Mouse (Mus musculus) cerebellum, adult 11 months (tissue): ENCODE data around the gene Zfp541.

Source experiments
- DNase-seq: peaks from one replicate; pipeline ENCODE4 v3.0.0; 2022

Gene Zfp541

GRCm38 (mm10) chr7:16061219-16062098, at the start of gene Zfp541:
Gene Zfp541, plus strand, starts transcription at chr7:16061814.
- no peak for DNase-seq

DNA sequence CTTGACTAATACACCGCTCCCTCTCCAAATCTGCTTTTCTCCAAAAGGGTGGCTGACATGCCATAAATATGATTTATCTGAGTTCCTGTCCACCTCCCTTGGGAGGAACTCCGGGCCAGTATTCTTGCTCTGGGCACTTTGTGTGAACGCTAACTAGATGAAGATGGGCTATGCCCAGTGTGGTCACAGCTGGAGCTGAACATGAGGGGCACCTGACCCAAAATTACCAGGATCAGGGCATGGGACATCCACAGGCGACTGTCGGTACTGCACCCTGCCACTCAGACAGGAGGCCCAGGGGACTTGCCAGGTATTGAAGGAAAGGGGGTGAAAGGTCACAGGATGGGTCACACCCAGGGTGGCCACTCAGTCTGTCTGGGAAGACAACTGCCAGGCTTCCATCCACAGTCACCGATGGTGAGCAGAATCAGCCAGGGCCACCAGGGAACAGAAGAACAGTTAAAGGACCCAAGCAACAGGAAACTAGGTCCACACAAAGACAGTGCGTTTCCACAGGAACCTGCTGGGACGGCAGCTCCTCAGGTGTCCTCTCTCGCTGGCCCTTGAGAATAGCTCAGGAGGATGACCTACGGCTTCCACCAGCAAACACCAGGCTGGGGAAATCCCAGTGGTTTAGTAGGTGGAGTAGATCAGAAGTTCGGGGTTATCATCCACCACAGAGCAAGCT, 48.9 kb upstream of the Zfp541 start:
- no peak for DNase-seq

GRCm38 (mm10) chr7:16013722-16014275, 47.8 kb upstream of the Zfp541 start:
- no peak for DNase-seq

- DNase-seq = peak; percentile 45
These were observed 47.0 kb upstream of the Zfp541 start for GRCm38 (mm10) chr7:16014521-16015175.

DNA sequence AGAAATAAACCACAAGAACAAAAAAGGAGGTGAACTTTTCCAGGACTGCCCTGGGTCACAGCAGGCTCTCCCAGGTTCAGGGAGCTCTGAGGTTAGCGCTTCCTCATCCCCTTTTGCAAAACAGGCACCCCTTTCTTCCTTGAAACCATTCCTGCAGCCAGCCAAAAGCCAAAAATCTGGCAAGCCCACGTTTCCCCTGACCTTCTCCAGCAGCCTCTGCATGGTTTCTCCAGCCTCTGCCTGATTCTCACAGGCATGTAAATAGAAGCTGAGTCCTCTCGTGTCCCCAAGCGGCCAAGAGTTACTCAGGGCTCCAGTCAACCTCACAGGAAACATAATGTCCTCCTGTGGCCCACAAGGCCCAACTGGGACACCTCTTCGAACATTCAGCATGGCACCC, 46.2 kb upstream of the Zfp541 start:
- no peak for DNase-seq

GRCm38 (mm10) chr7:16018016-16018810, 43.4 kb upstream of the Zfp541 start:
- no peak for DNase-seq

GRCm38 (mm10) chr7:16019256-16020094, 42.1 kb upstream of the Zfp541 start:
- DNase-seq = no peak

GRCm38 (mm10) chr7:16024603-16025222, 36.9 kb upstream of the Zfp541 start:
- no peak for DNase-seq

- no peak for DNase-seq
These were observed 33.3 kb upstream of the Zfp541 start for GRCm38 (mm10) chr7:16028102-16028927.

- no peak for DNase-seq
These were observed 30.5 kb upstream of the Zfp541 start for GRCm38 (mm10) chr7:16031072-16031471.

DNA sequence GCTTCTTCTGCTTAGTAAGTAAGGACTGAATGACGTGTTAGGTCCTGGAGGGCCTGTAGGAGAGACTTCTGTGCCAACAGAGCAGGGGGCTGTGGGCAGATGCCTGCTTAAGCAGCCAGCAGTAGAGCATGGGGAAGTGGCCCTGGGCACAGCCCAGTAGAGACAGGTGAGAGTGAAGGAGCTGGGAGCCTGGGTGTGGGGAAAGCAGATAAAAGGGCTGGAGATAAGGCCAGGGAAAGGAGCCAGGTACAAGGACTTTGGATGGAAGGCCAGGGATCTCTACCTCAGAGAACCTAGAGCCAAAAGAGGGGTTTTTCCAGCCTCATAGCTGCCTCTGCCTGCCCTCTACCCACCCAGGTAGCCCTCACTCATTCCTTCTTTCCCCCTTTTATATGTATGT, 28.6 kb upstream of the Zfp541 start:
- no peak for DNase-seq

DNA sequence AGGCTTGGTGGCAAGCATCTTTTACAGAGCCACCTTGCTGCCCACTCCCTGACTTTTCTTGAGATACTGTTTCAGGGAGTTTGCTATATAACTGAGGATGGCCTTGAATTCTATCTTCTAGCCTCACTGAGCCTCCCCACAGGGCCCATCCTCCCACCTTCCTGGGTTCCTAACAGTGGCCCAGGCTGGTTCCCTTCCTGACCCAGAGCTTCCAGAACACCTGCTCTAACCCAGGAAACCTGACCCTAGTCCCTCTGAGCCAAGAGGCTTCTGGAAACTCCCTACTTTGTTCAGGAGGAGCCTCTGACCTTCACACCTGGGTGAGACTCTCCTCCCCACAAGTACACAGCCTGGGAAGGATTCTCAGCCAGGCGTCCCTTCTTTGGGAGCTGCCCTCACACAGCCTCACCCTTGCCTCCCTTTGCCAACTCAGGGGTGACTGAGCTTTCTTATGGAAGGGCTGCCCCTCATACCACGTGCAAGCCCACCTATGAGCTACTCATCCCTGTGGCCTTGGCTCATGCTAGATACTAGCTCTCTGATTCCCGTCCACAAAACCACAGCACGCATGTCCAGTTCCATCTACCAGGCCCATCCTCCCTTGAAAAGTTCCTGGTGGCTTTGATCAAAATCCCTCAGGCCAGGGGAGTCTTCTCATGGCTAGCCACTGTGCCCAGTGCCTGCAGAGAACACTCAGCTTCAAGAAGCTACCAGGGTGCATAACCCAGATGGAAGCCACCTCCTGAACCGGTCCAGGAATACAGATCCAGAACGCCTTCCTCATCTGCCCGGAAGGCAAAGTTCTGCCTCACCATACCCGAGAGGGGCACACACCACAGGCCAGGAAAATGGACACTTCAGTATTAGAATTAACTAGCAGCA, 27.8 kb upstream of the Zfp541 start:
- no peak for DNase-seq

GRCm38 (mm10) chr7:16036972-16037371, 24.6 kb upstream of the Zfp541 start:
- no peak for DNase-seq

DNA sequence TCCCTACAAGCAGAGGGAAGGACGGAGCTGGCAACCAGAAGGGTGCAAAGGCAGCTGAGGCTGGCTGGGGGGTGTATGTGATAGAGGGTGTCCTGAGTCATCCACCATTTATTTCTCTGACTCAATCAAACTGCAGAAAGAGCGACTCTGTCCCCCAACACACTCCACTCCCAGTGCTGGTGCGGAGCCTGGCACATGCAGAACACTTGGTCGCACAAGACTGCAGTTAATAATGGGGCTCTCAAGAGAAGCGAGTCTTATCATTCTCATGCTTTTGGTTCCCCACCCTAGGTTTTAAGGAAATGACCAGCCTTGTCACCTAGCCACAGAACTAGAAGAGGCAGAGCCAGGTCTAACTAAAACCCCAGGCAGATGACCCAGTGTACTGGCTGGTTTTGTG, 22.3 kb upstream of the Zfp541 start:
- no peak for DNase-seq

GRCm38 (mm10) chr7:16041208-16041607, 20.4 kb upstream of the Zfp541 start:
- peak; percentile 48 for DNase-seq

DNA sequence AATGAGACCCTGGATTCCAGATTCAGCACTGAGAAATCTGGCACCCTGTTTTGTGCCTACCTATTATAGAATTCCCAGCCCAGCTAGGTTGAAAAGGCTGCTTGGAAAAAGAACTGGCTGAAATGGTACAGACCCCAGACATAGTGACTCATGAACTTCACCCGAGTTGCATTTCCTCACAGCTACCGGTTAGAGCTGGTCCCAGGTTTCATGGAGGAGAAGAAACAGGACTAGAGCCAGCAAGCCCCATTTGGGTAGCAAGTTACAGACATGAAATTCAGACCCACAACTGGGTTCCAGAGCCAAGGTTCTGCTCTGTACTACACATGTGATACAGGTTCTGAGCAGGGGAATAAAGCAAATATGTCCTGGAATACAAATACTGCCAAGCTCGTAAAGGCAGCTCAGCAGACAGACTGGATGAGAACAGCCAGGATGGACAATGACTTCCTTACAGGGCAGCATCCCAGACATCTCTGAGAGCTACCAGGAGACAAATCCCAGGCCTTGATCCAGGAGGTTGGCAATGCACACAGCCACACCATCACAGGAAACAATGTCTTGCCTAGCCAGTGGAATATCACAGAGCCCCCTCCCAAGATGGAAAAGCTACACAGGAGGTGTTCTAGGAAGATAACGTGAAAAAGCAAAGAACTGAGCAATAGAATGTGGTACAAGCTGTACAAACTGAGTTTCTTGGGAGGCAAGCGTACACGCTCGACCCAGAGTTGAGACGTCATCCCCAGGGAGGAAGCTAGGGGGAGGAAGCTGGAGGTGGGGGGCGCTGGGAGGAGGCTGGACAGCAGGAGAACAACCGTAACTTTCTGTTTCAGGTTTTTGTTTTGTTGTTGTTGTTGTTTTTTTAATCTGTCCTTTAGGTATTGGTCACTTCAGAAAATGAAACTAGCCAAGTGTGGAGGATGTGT, 18.5 kb upstream of the Zfp541 start:
- DNase-seq = no peak

GRCm38 (mm10) chr7:16043861-16044435, 17.7 kb upstream of the Zfp541 start:
- DNase-seq = no peak

DNA sequence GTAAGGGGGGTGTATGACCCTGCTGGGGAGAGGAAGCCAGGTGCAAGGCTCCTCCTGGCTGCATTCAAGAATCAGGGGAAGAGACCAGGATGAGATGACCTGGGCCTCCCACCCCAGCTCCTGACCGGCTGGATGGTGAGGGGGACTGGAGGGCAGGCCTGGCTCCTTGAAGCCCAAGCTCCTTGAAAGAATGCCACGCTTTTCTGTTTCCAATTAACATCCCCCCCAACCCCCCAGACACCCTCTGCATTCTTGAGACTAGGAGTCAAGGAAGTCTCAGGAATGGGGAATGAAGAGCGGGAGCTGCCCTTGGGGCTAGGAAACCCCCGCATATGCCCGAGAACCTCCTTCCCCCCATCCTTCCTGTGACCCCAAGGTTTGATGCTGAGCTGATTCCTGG, 17.1 kb upstream of the Zfp541 start:
- no peak for DNase-seq
